Mouse (Mus musculus) olfactory bulb, adult 2 months (tissue): ENCODE measurements at regions not wholly inside any gene's neighbourhood (a gene's known extent, or its start where the extent isn't known, plus 50 kb on each side); places are given as distances from the start of the nearest gene placed in this dataset.

ENCODE experiments used
- H3K27ac ChIP-seq: fragments of 200-500 bp; 2 replicates; pipeline ENCODE4 v1.5.1; 2012; ENCODE audit warnings: low read depth, low read length; ENCODE audit not compliant: insufficient read depth
- H3K4me1 ChIP-seq: fragments of 200-500 bp; 2 replicates; pipeline ENCODE4 v1.6.1; 2012; ENCODE audit warnings: low read length; ENCODE audit not compliant: control insufficient read depth, insufficient read depth
- H3K4me3 ChIP-seq: fragments of 200-500 bp; 2 replicates; pipeline ENCODE4 v1.5.1; 2012; ENCODE audit warnings: mild to moderate bottlenecking, low read depth, low read length, moderate library complexity; ENCODE audit not compliant: insufficient read depth
- CTCF ChIP-seq: fragments of 200-500 bp; IDR thresholded peaks from 2 replicates; pipeline ENCODE4 v1.5.1; 2012; ENCODE audit warnings: low read depth, mild to moderate bottlenecking, low read length, moderate library complexity; ENCODE audit not compliant: insufficient read depth
- POLR2A ChIP-seq: fragments of 200-500 bp; IDR thresholded peaks from 2 replicates; pipeline ENCODE4 v1.6.1; 2012; ENCODE audit warnings: mild to moderate bottlenecking, low read depth, low read length, moderate library complexity; ENCODE audit not compliant: insufficient read depth
- WGBS: fragments of 180-500 bp; shearing (Covaris S2); methylation state at CpG from one replicate; pipeline ENCODE4 v1.1.7; 2018; 5-methylcytosine and 5-hydroxymethylcytosine counted together

DNA sequence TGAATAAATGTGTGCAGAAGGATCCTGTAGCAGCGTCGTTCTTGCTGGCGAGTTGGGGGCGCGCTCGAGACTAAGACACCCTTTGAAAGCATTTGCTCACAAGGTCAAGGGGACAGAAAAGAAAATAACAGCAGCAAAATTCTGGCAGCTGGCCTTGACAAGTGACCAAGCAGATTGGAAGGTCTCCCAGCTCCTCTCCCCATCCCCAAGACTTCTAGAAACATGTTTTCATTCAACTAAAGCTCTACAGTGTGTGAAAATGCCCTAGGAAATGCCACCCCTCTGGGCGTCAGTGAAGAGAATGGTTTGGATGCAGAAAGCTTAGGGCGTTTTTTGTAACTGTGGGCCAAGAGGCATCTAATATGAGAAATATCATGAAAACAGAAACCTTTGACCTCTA is 272.7 kb downstream of the Tbc1d1 start:
- 71% methylated on average over 8 of the region's 8 CpGs for WGBS
- Histone ChIP-seq H3K4me3 (no peak overlapping the region), H3K4me1 (no peaks in the 10 kb centered on the region), H3K27ac (no peak overlapping the region)
- TF ChIP-seq POLR2A (no peak), CTCF (no peak)

DNA sequence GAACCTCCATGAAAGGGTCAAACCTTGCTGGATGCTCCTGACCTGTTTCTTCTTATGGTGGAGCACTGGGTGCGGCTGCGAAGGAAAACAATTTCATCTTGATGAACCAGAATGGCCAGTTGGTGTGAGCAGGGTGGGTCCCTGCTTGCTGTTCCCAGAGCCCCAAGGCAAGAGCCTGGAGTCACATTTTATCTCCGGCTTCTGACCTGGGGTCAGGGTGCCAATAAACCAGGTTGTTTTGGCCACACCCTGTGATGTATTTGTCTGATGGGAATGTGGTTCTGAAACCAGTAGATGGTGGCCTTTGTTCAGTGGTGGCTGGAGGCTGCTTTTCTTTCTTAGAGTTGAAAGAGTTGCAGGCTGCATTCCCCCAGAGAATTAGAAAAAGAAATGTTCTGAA is 274.4 kb downstream of the Tbc1d1 start:
- H3K4me1 ChIP-seq: no peaks in the 10 kb centered on the region
- no peak for TF ChIP-seq POLR2A
- no peak for TF ChIP-seq CTCF
- H3K4me3 ChIP-seq: no peak overlapping the region
- no peak overlapping the region for H3K27ac ChIP-seq
- 96% methylated on average over 3 of the region's 3 CpGs for WGBS

DNA sequence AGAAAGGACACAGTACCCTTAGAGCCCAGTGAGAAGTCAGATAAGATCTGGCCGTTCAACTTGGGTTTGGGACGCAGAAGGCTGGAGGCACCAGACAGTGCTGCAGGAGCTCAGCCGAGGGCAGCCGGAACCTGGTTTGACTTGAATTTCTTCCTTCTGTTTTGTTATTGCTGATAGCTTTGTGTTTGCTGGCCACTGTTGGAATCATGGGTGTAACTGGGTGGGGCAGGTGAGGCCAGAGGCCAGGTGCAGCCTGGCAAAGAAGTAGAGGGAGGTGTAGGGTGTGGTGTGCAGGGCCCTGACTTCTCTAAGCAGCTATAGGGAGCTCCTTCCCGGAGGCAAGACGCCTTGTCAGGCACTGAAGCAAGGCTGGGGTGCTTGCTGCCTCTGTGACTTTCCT is 275.5 kb downstream of the Tbc1d1 start:
- Histone ChIP-seq H3K27ac (no peak overlapping the region), H3K4me3 (no peak overlapping the region), H3K4me1 (no peaks in the 10 kb centered on the region)
- no peak for TF ChIP-seq CTCF
- TF ChIP-seq POLR2A: no peak
- WGBS: 98% methylated on average over 6 of the region's 6 CpGs

DNA sequence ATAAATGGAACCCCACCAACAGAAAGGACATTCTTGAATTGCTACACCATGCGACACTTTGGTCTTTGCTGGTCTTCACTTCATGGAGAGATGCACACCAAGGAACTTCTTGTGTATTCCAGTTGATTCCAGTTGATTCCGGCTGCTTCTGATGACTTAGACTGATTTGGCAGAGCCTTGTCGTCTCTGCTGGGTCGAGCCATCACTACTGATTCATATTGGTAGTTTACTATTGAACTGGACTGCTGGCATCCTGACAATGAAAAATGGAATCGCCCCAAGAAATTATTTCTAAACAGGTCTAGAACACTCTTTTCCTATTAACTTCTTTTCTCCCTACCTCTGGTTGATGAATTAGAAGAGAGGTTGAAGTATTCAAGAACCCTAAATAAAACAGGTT is 277.7 kb downstream of the Tbc1d1 start:
- TF ChIP-seq CTCF: no peak
- no peak for TF ChIP-seq POLR2A
- Histone ChIP-seq H3K4me3 (no peak overlapping the region), H3K4me1 (no peaks in the 10 kb centered on the region), H3K27ac (no peak overlapping the region)
- WGBS: 83% methylated on average over 5 of the region's 5 CpGs

DNA sequence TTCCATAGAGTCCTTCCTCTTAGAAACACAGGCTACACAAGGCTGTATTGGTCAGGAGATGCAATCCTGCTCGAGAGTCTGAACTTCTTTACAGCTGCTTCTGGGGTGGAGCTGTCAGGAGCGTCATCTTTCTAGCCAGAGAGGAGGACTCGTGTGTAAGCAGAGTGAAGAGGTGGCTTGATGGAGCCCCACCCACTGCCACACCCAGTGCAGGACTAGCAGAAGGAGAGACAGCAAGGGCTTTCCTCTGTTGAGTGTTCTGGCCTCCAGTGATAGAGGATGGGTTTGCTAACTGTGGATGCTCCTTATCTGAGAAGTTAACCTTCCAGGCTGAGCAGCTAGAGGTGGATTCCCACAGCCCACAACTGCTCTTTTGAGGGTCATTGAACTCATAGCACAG is 279.4 kb downstream of the Tbc1d1 start:
- no peaks in the 10 kb centered on the region for H3K4me1 ChIP-seq
- 82% methylated on average over 3 of the region's 3 CpGs for WGBS
- TF ChIP-seq CTCF (no peak), POLR2A (no peak)
- H3K27ac ChIP-seq: no peak overlapping the region
- no peak overlapping the region for H3K4me3 ChIP-seq

DNA sequence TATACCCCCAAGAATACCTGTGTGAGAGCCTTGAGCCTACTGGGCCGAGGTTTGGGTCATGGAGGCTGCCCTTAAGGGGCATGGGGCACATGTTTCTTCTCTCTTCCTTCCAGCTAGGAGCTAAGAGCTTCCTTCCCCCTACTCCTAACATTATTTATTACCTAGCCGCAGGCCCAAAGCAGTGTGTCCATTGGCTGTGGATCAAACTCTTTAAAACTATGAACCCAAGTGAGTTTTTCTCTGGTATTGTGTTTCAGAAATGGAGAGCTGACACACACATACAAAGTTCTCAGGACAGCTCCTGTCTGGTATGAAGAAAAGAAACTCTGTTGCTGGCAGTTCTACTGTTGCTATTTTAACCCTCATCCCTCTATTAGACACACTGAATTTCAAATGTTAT is 279.9 kb downstream of the Tbc1d1 start:
- no peak overlapping the region for H3K4me3 ChIP-seq
- WGBS: 88% methylated on average over 2 of the region's 2 CpGs
- TF ChIP-seq POLR2A (no peak), CTCF (no peak)
- no peaks in the 10 kb centered on the region for H3K4me1 ChIP-seq
- H3K27ac ChIP-seq: no peak overlapping the region

DNA sequence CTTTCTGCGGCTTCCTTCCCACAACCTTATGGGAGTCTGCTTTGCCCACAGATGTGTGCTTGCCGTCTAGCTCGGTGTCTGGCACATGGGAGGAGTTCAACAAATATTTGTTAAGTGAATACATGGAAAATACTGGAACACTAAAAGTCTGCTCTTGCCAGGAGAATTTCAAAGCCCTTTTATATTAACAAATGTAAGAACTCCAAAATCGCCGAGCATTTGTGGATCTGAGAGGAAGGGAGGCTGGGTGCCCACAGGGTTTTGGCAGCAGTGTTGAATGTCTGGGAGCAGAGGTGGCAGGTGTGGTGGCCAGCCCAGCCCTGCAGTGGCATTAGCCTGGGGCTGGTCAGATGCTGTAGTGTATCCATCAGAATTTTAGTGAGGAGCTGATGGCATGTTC is 281.6 kb downstream of the Tbc1d1 start:
- Histone ChIP-seq H3K4me1 (no peaks in the 10 kb centered on the region), H3K27ac (no peak overlapping the region), H3K4me3 (no peak overlapping the region)
- TF ChIP-seq POLR2A (no peak), CTCF (no peak)
- whole genome bisulfite sequencing: 50% methylated on average over 5 of the region's 5 CpGs

DNA sequence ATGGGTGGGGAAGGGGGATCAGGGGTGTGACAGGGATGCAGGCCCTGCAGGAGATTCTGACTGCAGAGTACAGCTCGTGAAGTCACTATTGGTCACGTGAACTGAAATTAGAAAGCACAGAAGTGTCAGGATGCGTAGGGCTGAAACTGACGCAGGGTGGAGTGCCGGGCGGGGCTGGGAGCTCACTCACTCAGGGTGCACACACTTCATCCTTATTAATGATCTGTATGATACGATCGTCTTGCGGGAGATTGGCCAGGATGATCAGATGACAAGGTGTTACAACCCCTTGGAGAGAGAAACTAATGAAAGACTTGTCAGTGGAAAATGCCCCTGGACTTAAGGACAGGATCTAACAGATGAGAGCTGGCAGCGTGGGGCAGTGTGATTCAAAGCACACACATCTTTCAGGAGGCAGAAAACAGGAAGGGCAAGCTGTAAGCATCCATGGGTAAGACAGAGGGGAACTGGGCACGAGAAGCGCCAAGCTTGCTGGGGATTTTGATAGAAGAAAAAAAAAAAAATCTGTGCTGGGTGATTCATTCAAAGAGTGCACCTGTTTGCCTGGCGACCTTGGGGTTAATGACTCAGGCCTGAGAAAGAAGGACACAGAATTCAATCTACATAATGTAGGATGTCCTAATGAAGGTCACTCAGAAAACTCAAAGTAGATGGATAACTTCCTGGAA is 282.5 kb downstream of the Tbc1d1 start:
- WGBS: 90% methylated on average over 13 of the region's 13 CpGs
- Histone ChIP-seq H3K4me1 (no peaks in the 10 kb centered on the region), H3K27ac (no peak overlapping the region), H3K4me3 (no peak overlapping the region)
- TF ChIP-seq POLR2A (no peak), CTCF (no peak)

DNA sequence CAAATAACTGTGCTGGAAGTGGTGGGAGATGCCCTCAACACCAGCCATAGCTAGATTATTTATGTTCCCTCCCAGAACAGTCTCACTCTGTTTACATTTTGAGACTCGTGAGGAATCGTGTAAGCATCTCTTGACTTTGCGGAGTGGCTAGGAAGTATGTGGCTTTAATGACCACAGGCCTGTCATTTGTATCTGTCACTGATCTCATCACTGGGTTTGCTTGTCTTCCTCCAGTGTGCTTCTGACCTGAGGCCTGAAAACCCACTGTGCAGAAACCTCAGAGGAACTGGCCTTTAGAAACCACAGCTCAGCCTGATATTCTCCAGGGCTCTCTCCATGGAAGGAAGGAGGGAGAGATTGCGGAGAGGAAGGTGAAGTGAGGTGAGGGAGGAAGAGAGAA is 291.7 kb downstream of the Tbc1d1 start:
- no peak overlapping the region for H3K4me3 ChIP-seq
- TF ChIP-seq POLR2A (no peak), CTCF (no peak)
- no peak overlapping the region; the same call in 1 of the 2 replicates for H3K27ac ChIP-seq
- H3K4me1 ChIP-seq: no peaks in the 10 kb centered on the region
- WGBS: 89% methylated on average over 4 of the region's 4 CpGs
